Mouse (Mus musculus) thymus, adult 2 months (tissue): ENCODE measurements around the gene Wdr63.

Experiments
- CTCF ChIP-seq: fragments of 200-500 bp; IDR thresholded peaks from 2 replicates; pipeline ENCODE4 v1.5.1; 2012; ENCODE audit warnings: mild to moderate bottlenecking, control low read depth, low read length, moderate library complexity, borderline replicate concordance; ENCODE audit not compliant: control insufficient read depth, poor library complexity, insufficient read depth; ENCODE audit errors: extremely low read depth
- POLR2A ChIP-seq: fragments of 200-500 bp; IDR thresholded peaks from 2 replicates; pipeline ENCODE4 v1.6.1; 2012; ENCODE audit warnings: mild to moderate bottlenecking, low read length, control low read depth, moderate library complexity; ENCODE audit not compliant: control insufficient read depth, poor library complexity, insufficient read depth; ENCODE audit errors: extremely low read depth

DNA sequence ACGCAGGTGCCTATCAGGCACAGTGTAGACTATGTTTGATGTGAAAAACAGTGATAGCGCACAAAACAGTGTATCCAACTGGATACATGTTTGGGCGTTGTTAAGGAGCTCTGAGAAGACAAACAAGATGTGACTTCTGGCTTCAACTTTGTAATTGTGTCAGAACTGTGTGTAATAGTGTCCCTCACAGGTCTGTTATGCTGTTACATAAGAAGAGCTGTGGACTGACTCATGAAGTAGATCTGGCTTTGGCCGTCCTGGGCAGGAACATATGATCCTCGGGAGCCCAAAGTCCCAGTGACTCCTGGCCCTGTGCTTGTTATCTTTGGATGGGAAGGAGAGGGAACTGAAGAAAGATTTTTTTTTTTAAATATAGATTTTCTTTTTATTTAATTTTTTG lies 112.4 kb downstream of the Wdr63 start:
- TF ChIP-seq CTCF = no peak
- TF ChIP-seq POLR2A = no peak
